Mouse (Mus musculus) liver, postnatal 0 days (tissue): Measurements from ENCODE around the gene Aplp1. TPM values are rescaled to one million over a fixed set of nuclear protein-coding genes. Genes with fewer than 3 reads are reported as not detected.

Experiments
- ATAC-seq: fragments of 200-750 bp; cut with Nextera tagmentation; 2 replicates; pipeline ENCODE4 v1.8.0; 2017; ENCODE audit warnings: mild to moderate bottlenecking, moderate library complexity
- DNase-seq: peaks from one replicate; pipeline ENCODE4 v3.0.0-alpha.2; 2016
- H3K27ac ChIP-seq: fragments of 300-500 bp; sonication (generic); 2 replicates; pipeline ENCODE4 v1.5.1; 2014; ENCODE audit warnings: antibody characterized with exemption, moderate library complexity, mild to moderate bottlenecking, low read depth
- H3K27me3 ChIP-seq: fragments of 300-500 bp; sonication (generic); 2 replicates; pipeline ENCODE4 v1.6.1; 2014; ENCODE audit warnings: low read length, control low read depth, mixed read lengths; ENCODE audit not compliant: insufficient read depth
- H3K36me3 ChIP-seq: fragments of 300-500 bp; sonication (generic); replicated peaks from 2 replicates; pipeline ENCODE4 v1.6.1; 2014; ENCODE audit warnings: mild to moderate bottlenecking, control low read depth, low read length, moderate library complexity, mixed read lengths; ENCODE audit not compliant: insufficient read depth
- H3K4me1 ChIP-seq: fragments of 300-500 bp; sonication (generic); 2 replicates; pipeline ENCODE4 v1.6.1; 2014; ENCODE audit warnings: antibody characterized with exemption, mild to moderate bottlenecking, control low read depth; ENCODE audit not compliant: insufficient read depth
- H3K4me2 ChIP-seq: fragments of 300-500 bp; sonication (generic); 2 replicates; pipeline ENCODE4 v1.6.1; 2014; ENCODE audit warnings: low read depth, mild to moderate bottlenecking, low read length, moderate library complexity, mixed read lengths
- H3K4me3 ChIP-seq: fragments of 300-500 bp; sonication (generic); 2 replicates; pipeline ENCODE4 v1.5.1; 2014; ENCODE audit warnings: low read depth, low read length
- H3K9ac ChIP-seq: fragments of 300-500 bp; sonication (generic); replicated peaks from 2 replicates; pipeline ENCODE4 v1.6.1; 2014; ENCODE audit warnings: mild to moderate bottlenecking, moderate library complexity
- H3K9me3 ChIP-seq: fragments of 300-500 bp; sonication (generic); 2 replicates; pipeline ENCODE4 v1.6.1; 2016; ENCODE audit warnings: mild to moderate bottlenecking, control low read depth, low read length, mixed read lengths
- CTCF ChIP-seq: sonication (generic); IDR thresholded peaks from 2 replicates; pipeline ENCODE4 v1.5.1; 2016; ENCODE audit warnings: antibody characterized with exemption, low read depth
- EP300 ChIP-seq: IDR thresholded peaks from 2 replicates; pipeline ENCODE4 v1.6.1; 2016; ENCODE audit warnings: antibody characterized with exemption, low read depth, mild to moderate bottlenecking
- WGBS: fragments of 180-500 bp; shearing (Covaris S2); extraction: QIAGEN DNeasy Blood & Tissue Kit; methylation state at CpG from one replicate; pipeline ENCODE4 v1.1.7; 2014; ENCODE audit not compliant: insufficient replicate concordance; 5-methylcytosine and 5-hydroxymethylcytosine counted together
- polyA plus RNA-seq: library from polyadenylated mRNA; unstranded; fragments of >200 nt; fragmentation: Nextera tagmentation; extraction: Ambion mirVana; gene quantifications from 2 replicates; pipeline ENCODE4 v1.2.1, GENCODE M21; 2015

Gene Aplp1
- polyA plus RNA-seq, 1 experiment from 2014 or later, result 1.6 TPM

- TF ChIP-seq CTCF (peak; percentile 39), EP300 (no peak)
- ATAC-seq, result peak; percentile 52
- H3K36me3 ChIP-seq, result peaks cover 9% of the 10 kb centered on the region; the same call in 1 of the 2 replicates
- H3K27me3 ChIP-seq, result no peaks in the 10 kb centered on the region
- H3K4me1 ChIP-seq, result peaks cover 23% of the 10 kb centered on the region
- peak within 1 kb of the TSS; percentile 31 for H3K4me3 ChIP-seq
- peak within 1 kb of the TSS; percentile 90 for H3K4me2 ChIP-seq
- H3K9me3 ChIP-seq, result no peaks in the 10 kb centered on the region
- peak; percentile 54 for DNase-seq
- no peak within 1 kb of the TSS; the same call in 1 of the 2 replicates for H3K9ac ChIP-seq
- WGBS, result 16% methylated on average over 10 of the region's 10 CpGs
- peak within 1 kb of the TSS; percentile 91 for H3K27ac ChIP-seq
Measured at GRCm38 (mm10) chr7:30419561-30420499, 25.5 kb downstream of the Aplp1 start, which contains the start of gene Hcst. Gene Hcst, minus strand, starts transcription at chr7:30419854.

- peak overlapping the region; percentile 90 for H3K4me2 ChIP-seq
- no peaks in the 10 kb centered on the region for H3K9me3 ChIP-seq
- WGBS, result 42% methylated on average over 9 of the region's 9 CpGs
- H3K36me3 ChIP-seq, result no peaks in the 10 kb centered on the region
- ATAC-seq (no peak), DNase-seq (no peak)
- peak overlapping the region; percentile 91 for H3K27ac ChIP-seq
- H3K4me1 ChIP-seq, result peaks cover 23% of the 10 kb centered on the region
- peak overlapping the region; percentile 14; the same call in 1 of the 2 replicates for H3K4me3 ChIP-seq
- H3K27me3 ChIP-seq, result no peaks in the 10 kb centered on the region
- TF ChIP-seq EP300, result no peak
- TF ChIP-seq CTCF, result no peak
- H3K9ac ChIP-seq, result peak overlapping the region; percentile 47; the same call in 1 of the 2 replicates
Measured at GRCm38 (mm10) chr7:30417856-30418255, 27.5 kb downstream of the Aplp1 start.

DNA sequence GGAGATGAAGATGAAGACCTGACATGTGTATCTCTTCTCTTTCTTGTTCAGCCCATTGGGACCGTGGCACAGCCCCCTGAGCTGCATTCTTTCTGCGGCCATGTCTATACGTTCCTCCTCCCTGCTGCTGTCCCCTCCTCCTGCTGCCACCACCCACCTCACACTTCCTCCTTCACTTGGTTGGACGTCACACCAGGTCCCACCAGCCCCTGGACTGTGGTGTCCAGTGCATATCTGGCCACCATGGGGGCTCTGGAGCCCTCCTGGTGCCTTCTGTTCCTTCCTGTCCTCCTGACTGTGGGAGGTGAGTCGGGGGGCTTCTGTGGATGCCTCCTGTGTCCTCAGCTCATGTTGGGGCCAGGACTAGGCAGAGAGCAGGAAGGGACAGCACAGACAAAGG lies 31.7 kb downstream of the Aplp1 start, which contains the start of gene Tyrobp:
Tyrobp (plus strand) TSS at position 165 of the 400 bp plus-strand sequence.
- Histone ChIP-seq H3K27me3 (no peaks in the 10 kb centered on the region), H3K9me3 (no peaks in the 10 kb centered on the region), H3K9ac (peak within 1 kb of the TSS; percentile 58), H3K36me3 (no peaks in the 10 kb centered on the region), H3K4me1 (peaks cover 8% of the 10 kb centered on the region; the same call in 1 of the 2 replicates), H3K4me3 (peak within 1 kb of the TSS; percentile 43), H3K4me2 (peak within 1 kb of the TSS; percentile 51), H3K27ac (peak within 1 kb of the TSS; percentile 89)
- ATAC-seq (peak; percentile 38), DNase-seq (peak; percentile 37)
- WGBS, result 29% methylated on average over 5 of the region's 5 CpGs
- TF ChIP-seq EP300 (no peak), CTCF (no peak)

DNA sequence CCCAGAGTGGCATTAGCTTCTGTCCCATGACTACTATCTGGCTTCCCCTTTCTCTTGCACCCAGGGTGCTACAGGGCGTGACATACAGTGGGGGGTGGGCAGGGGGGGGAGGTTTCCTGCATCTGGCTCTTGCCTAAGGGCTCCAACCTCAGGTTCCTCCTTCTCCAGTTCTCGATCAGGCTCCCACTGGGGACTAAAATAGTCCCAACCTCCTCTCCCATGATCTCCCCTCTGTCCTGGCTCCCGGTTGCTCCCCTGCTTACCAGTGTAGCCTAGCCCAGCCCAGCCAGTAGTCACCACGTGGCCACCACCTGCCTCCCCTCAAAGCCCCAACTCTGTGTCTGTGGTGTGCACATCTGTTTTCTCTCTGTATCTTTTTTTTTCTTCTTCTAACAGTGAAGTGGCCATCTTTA lies 32.6 kb downstream of the Aplp1 start:
- ATAC-seq, result peak; percentile 76
- TF ChIP-seq CTCF, result no peak
- TF ChIP-seq EP300, result no peak
- Histone ChIP-seq H3K4me1 (peaks cover 5% of the 10 kb centered on the region; the same call in 1 of the 2 replicates), H3K9ac (no peak overlapping the region), H3K4me2 (peak overlapping the region; percentile 26; the same call in 1 of the 2 replicates), H3K27me3 (no peaks in the 10 kb centered on the region), H3K9me3 (no peaks in the 10 kb centered on the region), H3K36me3 (no peaks in the 10 kb centered on the region), H3K27ac (peak overlapping the region; percentile 89), H3K4me3 (peak overlapping the region; percentile 43; the same call in 1 of the 2 replicates)
- WGBS, result 23% methylated on average over 4 of the region's 4 CpGs
- peak; percentile 61 for DNase-seq

GRCm38 (mm10) chr7:30411023-30411422 lies 34.3 kb downstream of the Aplp1 start:
- Histone ChIP-seq H3K27ac (peak overlapping the region; percentile 29; the same call in 1 of the 2 replicates), H3K9ac (no peak overlapping the region), H3K4me1 (peaks cover 5% of the 10 kb centered on the region; the same call in 1 of the 2 replicates), H3K4me2 (no peak overlapping the region), H3K4me3 (no peak overlapping the region), H3K27me3 (no peaks in the 10 kb centered on the region), H3K9me3 (no peaks in the 10 kb centered on the region), H3K36me3 (no peaks in the 10 kb centered on the region)
- no peak for DNase-seq
- ATAC-seq, result no peak
- 60% methylated on average over 3 of the region's 3 CpGs for WGBS
- TF ChIP-seq EP300 (no peak), CTCF (no peak)

- H3K36me3 ChIP-seq, result no peaks in the 10 kb centered on the region
- H3K27ac ChIP-seq, result 0 out of 2 replicates have a peak overlapping the region, but pooled peaks have one; percentile 6
- ATAC-seq (no peak), DNase-seq (no peak)
- no peaks in the 10 kb centered on the region for H3K27me3 ChIP-seq
- TF ChIP-seq EP300 (no peak), CTCF (no peak)
- 58% methylated on average over 2 of the region's 2 CpGs for WGBS
- no peak overlapping the region for H3K4me3 ChIP-seq
- H3K4me2 ChIP-seq, result no peak overlapping the region
- H3K9me3 ChIP-seq, result no peaks in the 10 kb centered on the region
- peaks cover 5% of the 10 kb centered on the region; the same call in 1 of the 2 replicates for H3K4me1 ChIP-seq
- H3K9ac ChIP-seq, result no peak overlapping the region
Measured at GRCm38 (mm10) chr7:30409789-30410188, 35.5 kb downstream of the Aplp1 start.
